Mouse (Mus musculus) heart, adult 11 months (tissue): ENCODE measurements at regions not wholly inside any gene's neighbourhood (a gene's known extent, or its start where the extent isn't known, plus 50 kb on each side); places are given as distances from the start of the nearest gene placed in this dataset.
A peak's percentile ranks its signal among the peaks of the same experiment; 100 is the strongest.

ENCODE experiments used
- DNase-seq: peaks from one replicate; pipeline ENCODE4 v3.0.0; 2022

- peak; percentile 81 for DNase-seq
Observed at GRCm38 (mm10) chr5:64401737-64402136, 245.6 kb downstream of the Tbc1d1 start.

GRCm38 (mm10) chr5:64403077-64403981 lies 247.2 kb downstream of the Tbc1d1 start:
- DNase-seq, result peak; percentile 42

GRCm38 (mm10) chr5:64403982-64404345 lies 247.9 kb downstream of the Tbc1d1 start:
- DNase-seq, result peak; percentile 56

- DNase-seq, result peak; percentile 57
Observed at GRCm38 (mm10) chr5:64404512-64404911, 248.4 kb downstream of the Tbc1d1 start.

- no peak for DNase-seq
Observed at GRCm38 (mm10) chr5:64408938-64409337, 252.8 kb downstream of the Tbc1d1 start.

GRCm38 (mm10) chr5:64410621-64411020 lies 254.5 kb downstream of the Tbc1d1 start:
- DNase-seq, result peak; percentile 98

- no peak for DNase-seq
Observed at GRCm38 (mm10) chr5:64414519-64414918, 258.4 kb downstream of the Tbc1d1 start.

- DNase-seq, result no peak
Observed at GRCm38 (mm10) chr5:64419395-64419794, 263.3 kb downstream of the Tbc1d1 start.

GRCm38 (mm10) chr5:64422787-64423587 lies 266.9 kb downstream of the Tbc1d1 start:
- DNase-seq, result peak; percentile 90

- DNase-seq, result peak; percentile 67
Observed at GRCm38 (mm10) chr5:64428822-64429221, 272.7 kb downstream of the Tbc1d1 start.

GRCm38 (mm10) chr5:64430501-64430900 lies 274.4 kb downstream of the Tbc1d1 start:
- peak; percentile 83 for DNase-seq

GRCm38 (mm10) chr5:64431624-64432023 lies 275.5 kb downstream of the Tbc1d1 start:
- DNase-seq, result peak; percentile 83

- DNase-seq, result no peak
Observed at GRCm38 (mm10) chr5:64433786-64434185, 277.7 kb downstream of the Tbc1d1 start.

- DNase-seq, result no peak
Observed at GRCm38 (mm10) chr5:64435491-64435890, 279.4 kb downstream of the Tbc1d1 start.

- DNase-seq, result no peak
Observed at GRCm38 (mm10) chr5:64435958-64436357, 279.9 kb downstream of the Tbc1d1 start.

GRCm38 (mm10) chr5:64437720-64438119 lies 281.6 kb downstream of the Tbc1d1 start:
- no peak for DNase-seq

- no peak for DNase-seq
Observed at GRCm38 (mm10) chr5:64438446-64439134, 282.5 kb downstream of the Tbc1d1 start.

- no peak for DNase-seq
Observed at GRCm38 (mm10) chr5:64447847-64448246, 291.7 kb downstream of the Tbc1d1 start.

GRCm38 (mm10) chr5:64452668-64453334 lies 296.7 kb downstream of the Tbc1d1 start:
- DNase-seq, result no peak

GRCm38 (mm10) chr5:64459807-64460206 lies 303.7 kb downstream of the Tbc1d1 start:
- DNase-seq, result no peak

- no peak for DNase-seq
Observed at GRCm38 (mm10) chr5:64460891-64461290, 304.8 kb downstream of the Tbc1d1 start.

- DNase-seq, result no peak
Observed at GRCm38 (mm10) chr5:64461592-64461991, 305.5 kb downstream of the Tbc1d1 start.

GRCm38 (mm10) chr5:64462411-64462810 lies 306.3 kb downstream of the Tbc1d1 start:
- DNase-seq, result no peak
